Mouse (Mus musculus): ENCODE data around the gene Gm5269. TPM values are rescaled to one million over a fixed set of nuclear protein-coding genes. Genes with fewer than 3 reads are reported as not detected.

Gene Gm5269
- not detected for polyA plus RNA-seq (2015; fragmentation: Illumina TruSeq; extraction: RNeasy Lipid Tissue Mini Kit (QIAGEN cat#74804); ENCODE audit: insufficient read depth, low read depth, low replicate concordance)

GRCm38 (mm10) chr1:45890173-45890572 lies at the start of gene Gm5269:
TSS of gene Gm5269 (minus strand) at chr1:45890273.

DNA sequence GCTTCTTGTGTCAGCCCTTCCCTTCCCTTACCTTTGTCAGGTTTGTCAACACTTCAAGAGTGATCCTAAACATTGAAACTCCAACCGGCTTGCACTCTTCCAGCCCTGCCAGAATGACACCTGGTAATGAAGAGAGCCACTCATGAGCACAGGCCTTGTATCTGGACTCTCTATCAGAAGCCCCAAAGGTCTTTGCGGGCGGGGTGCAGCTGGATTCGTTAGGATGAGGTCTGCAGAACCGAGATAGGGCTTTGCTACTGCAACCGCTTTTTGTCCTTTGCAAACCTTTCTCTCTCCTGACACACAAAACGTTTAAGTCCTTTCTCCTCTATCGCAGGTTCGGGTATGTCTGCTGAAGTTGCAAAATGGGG lies 36.3 kb upstream of the Gm5269 start, which contains the start of gene Slc40a1:
Gene Slc40a1, minus strand, starts transcription at position 131 of the 371 bp plus-strand sequence.

Other genes starting within 250 kb of the Gm5269 start
- 26.8 TPM for gene Wdr75, start 95.1 kb downstream of the Gm5269 start, polyA plus RNA-seq (2015; fragmentation: Illumina TruSeq; extraction: RNeasy Lipid Tissue Mini Kit (QIAGEN cat#74804); ENCODE audit: insufficient read depth, low read depth, low replicate concordance)
- gene Slc40a1, start 36.2 kb upstream of the Gm5269 start, polyA plus RNA-seq (2015; fragmentation: Illumina TruSeq; extraction: RNeasy Lipid Tissue Mini Kit (QIAGEN cat#74804); ENCODE audit: insufficient read depth, low read depth, low replicate concordance): 2.5 TPM
- 0.20 TPM for gene Dnah7b, start 176.0 kb upstream of the Gm5269 start, polyA plus RNA-seq (2015; fragmentation: Illumina TruSeq; extraction: RNeasy Lipid Tissue Mini Kit (QIAGEN cat#74804); ENCODE audit: insufficient read depth, low read depth, low replicate concordance)

Data from pancreas, adult 10 weeks (tissue).